Mouse (Mus musculus) cerebellum, adult 2 months (tissue): ENCODE measurements around the gene Mettl1.

ENCODE experiments used
- CTCF ChIP-seq: fragments of 200-500 bp; IDR thresholded peaks from 2 replicates; pipeline ENCODE4 v1.5.1; 2011; ENCODE audit warnings: low read depth, mild to moderate bottlenecking, control low read depth, low read length, moderate library complexity, borderline replicate concordance; ENCODE audit not compliant: insufficient read depth
- POLR2A ChIP-seq: fragments of 200-500 bp; IDR thresholded peaks from 2 replicates; pipeline ENCODE4 v1.6.1; 2011; ENCODE audit warnings: low read length, control low read depth, borderline replicate concordance; ENCODE audit not compliant: insufficient read depth

- TF ChIP-seq CTCF, result no peak
- TF ChIP-seq POLR2A, result no peak
Observed at GRCm38 (mm10) chr10:127041274-127041766, at the start of gene Mettl1, which contains the start of gene Eef1akmt3.
